Mouse (Mus musculus) frontal cortex, adult 2 months (tissue): ENCODE measurements around the gene Chrna9. TPM values are rescaled to one million over a fixed set of nuclear protein-coding genes. Genes with fewer than 3 reads are reported as not detected.

ENCODE experiments used
- DNase-seq, 2 experiments: peaks; one replicate each; pipeline ENCODE4 v3.0.0; 2022; ENCODE audit warnings: low spot score in 1 of 2; ENCODE audit errors: extremely low spot score in 1 of 2
- polyA plus RNA-seq: library from polyadenylated mRNA; depleted of rRNA; stranded (reverse); fragments of >200 nt; gene quantifications from 2 replicates; pipeline ENCODE4 v1.2.3, GENCODE M21; 2012; rRNA removed

Gene Chrna9
- polyA plus RNA-seq, 1 experiment: not detected

DNA sequence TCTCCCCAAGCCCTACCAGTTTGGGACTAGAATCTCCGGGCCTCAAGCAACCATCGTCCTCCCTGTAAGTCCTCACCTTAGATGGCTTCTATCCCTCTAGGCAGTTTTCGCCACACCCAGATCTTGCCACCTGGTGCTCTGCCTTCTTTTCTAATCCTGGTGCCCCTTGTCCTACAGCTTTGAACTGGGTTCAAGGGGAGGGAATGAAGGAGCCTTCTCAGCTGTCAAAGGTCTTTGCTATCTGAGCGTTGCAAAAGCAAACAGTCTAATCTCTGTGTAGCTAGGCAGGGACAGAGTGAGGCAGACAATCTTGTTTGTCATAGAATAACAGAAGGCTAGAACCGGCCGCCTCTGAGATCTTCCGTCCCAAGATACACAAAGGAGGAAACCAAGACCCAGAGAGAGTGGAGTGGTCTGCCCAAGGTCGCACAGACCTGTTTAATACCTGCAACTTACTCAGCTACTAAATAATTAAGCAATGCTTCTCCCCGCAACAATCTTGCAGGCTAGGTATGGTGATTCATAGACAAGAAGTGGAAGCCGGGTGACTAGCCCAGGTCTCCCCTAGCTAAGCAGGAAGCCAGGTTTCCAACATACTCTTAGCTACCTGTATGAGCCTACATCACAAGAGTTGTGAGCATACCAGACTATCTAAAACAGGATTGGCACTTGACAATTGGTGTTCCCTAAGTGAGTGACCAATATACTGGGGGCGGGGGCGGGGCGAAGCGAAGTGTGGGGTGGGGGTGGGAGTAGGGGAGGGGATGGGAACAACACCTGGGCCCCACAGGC, 69.6 kb downstream of the Chrna9 start, which contains the start of gene 9130230L23Rik:
Gene 9130230L23Rik, minus strand, starts transcription at position 152 of the 792 bp plus-strand sequence.
- no peak for DNase-seq

DNA sequence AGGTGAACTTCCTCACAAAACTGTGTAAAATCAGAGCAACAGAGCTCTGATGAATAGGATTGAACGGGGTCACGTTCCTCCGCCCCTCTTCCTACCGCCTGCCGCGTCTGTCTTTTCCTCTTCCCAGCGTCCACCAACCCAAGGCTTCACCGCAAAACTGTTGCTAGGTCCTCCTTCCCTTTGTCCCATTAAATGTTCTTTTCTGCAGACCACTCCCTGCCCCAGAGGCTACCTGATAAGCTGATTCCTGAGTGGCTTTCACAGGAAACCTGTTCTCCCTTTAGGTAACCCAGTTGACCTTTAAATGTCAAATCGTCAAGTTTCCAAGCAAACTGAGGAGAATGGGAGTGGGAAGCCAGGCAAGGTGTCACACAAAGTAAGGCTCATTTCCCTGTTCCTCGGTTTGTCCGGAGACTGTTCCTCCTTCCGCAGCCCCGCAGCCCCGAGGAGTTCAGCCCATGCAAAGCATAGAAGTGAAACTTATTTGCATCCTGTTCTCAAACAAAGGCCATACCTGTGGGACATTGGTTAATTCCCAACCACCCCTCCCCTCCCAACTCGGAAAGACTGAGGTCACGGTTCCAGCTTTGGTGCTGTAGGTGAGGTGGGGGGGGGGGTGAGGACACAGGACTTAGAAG, 70.4 kb downstream of the Chrna9 start:
- DNase-seq: no peak

DNA sequence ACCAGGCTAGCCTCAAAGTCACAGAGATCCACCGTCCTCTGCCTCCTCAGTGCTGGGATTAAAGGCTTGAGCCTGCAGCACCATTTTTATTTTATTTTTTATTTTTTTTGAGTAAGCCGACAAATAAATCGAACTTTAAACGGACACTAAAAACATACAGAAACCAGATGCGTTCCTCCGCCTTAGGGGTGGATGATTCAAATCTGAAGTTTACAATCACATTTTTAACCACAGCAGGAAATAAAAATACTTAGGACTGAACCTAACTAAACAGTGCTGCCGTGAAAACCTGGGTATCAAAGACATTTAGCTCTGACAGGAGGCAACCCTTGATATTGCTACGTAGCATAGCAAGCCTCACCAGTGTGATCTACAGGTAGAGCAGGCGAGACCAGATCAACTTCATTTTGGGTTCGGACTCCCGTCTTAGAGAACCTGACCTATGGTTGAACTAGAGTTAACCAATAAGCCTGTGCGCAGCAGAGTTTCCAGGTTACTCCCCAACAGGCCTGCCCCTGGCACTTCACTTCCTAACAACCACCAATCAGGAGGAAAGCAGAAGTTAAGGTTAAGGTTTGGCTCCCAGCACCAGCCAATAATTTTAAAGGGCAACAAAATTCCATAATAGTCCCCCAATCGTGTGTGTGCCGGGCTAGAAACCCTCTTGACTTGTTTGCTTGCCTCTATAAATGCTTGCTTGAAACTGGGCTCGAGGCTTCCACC, 73.7 kb downstream of the Chrna9 start:
- no peak for DNase-seq

DNA sequence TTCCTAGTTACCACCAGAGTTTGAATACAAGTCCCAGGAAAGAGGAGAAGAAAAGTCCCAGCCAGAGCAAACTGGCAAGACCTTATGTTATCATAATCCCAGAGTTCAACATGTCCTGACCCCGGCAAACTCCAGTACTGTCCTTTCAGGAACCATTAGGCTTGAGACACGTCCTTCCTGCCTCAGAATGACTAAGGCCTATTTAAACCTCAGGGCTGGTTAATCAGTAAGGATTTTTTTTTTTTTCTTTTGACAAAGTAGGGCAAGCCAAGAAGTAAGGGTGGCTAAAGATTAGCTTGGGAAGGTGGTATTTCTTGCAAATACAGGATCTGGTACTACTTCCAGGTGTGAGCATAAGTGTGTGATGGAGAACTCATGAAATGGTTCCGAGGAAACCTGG, 79.3 kb downstream of the Chrna9 start:
- no peak for DNase-seq

DNA sequence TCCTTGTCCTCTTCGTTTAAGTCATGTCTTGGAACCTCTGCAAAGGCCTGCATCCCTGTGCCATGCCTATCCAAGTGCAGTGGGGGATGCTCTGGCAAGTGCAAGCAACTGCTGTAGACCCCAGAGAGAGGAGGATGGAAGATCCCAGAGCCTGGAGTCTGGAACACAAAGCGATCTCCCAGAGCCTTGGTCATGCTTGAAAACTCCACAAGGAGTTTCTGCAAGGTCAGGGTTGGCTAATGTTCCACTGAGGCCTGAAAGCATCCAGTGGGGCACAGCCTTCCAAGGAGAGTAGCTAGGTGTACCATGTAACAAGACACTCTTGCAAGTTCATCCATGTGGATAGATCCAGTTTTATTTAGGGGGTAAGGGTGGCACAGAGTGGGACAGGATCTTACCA, 79.7 kb downstream of the Chrna9 start:
- DNase-seq: no peak

DNA sequence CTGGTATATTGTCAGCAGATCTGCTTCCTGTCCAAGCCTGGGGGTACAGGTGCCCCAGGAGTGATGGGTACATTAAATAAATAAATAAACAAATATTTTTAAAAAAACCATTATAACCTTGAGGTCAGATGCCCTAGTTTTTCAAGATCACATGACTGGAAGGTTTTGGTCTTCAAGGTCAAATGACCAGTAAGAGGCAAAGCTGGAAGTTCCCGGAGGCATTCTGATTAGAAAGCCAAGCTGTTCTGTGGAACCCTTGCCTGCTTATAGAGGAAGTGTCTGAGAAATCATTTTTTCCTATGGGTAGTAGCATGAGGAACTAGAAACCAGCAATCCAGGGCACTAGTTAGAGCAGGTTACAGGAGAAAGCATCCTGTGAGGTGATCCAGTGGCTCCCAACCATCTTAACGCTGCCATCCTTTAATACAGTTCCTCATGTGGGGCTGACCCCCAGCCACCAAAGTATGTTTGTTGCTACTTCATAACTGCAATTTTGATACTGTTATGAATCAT, 80.8 kb downstream of the Chrna9 start:
- DNase-seq: no peak

DNA sequence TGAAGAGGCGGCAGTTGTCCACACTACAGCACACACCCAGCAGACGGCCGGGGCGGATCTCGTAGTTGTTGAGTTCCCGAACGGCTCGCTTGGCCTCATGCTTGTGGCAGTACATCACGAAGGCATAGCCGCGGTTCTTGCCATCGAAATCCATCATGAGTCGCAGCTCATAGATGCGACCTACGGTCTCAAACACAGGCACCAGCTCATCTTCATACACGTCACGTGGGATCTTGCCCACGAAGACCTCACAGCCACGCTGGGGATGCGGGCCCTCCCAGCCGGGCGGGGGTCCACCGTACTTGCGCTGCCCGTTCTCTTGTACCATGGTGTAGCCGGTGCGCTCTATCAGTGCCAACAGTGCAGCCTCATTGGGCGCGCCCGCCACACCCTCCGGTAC, 92.1 kb downstream of the Chrna9 start:
- no peak for DNase-seq

Other genes starting within 250 kb of the Chrna9 start
- gene Pds5a, start 236.6 kb upstream of the Chrna9 start, polyA plus RNA-seq: 58.8 and 61.9 TPM in 2 replicates
- gene N4bp2, start 171.4 kb upstream of the Chrna9 start, polyA plus RNA-seq: 5.9 and 6.9 TPM in 2 replicates
- 0.67 and 1.1 TPM in 2 replicates for gene Rhoh, start 73.7 kb upstream of the Chrna9 start, polyA plus RNA-seq
- gene 9130230L23Rik, start 69.4 kb downstream of the Chrna9 start, polyA plus RNA-seq: not detected in 2 replicates
- 0.78 and 1.2 TPM in 2 replicates for gene Rbm47, start 238.2 kb downstream of the Chrna9 start, polyA plus RNA-seq